Mouse (Mus musculus) heart, postnatal 0 days (tissue): ENCODE data around the gene Cd163l1. TPM values are rescaled to one million over a fixed set of nuclear protein-coding genes. Genes with fewer than 3 reads are reported as not detected.

Experiments used
- ATAC-seq: fragments of 200-750 bp; cut with Nextera tagmentation; 2 replicates; pipeline ENCODE4 v1.8.0; 2017; ENCODE audit warnings: low read depth, moderate number of reproducible peaks, moderate library complexity; ENCODE audit not compliant: insufficient read depth
- DNase-seq: peaks from one replicate; pipeline ENCODE4 v3.0.0-alpha.2; 2016; ENCODE audit warnings: low spot score
- H3K27ac ChIP-seq: fragments of 300-500 bp; sonication (generic); 2 replicates; pipeline ENCODE4 v1.5.1; 2014; ENCODE audit warnings: low read depth, mild to moderate bottlenecking
- H3K27me3 ChIP-seq: fragments of 300-500 bp; sonication (generic); 2 replicates; pipeline ENCODE4 v1.6.1; 2014; ENCODE audit warnings: low read length, mixed read lengths; ENCODE audit not compliant: control insufficient read depth, insufficient read depth
- H3K36me3 ChIP-seq: fragments of 300-500 bp; sonication (generic); replicated peaks from 2 replicates; pipeline ENCODE4 v1.6.1; 2014; ENCODE audit warnings: low read length, mixed read lengths; ENCODE audit not compliant: control insufficient read depth, insufficient read depth
- H3K4me1 ChIP-seq: fragments of 300-500 bp; sonication (generic); 2 replicates; pipeline ENCODE4 v1.6.1; 2014; ENCODE audit warnings: antibody characterized with exemption; ENCODE audit not compliant: control insufficient read depth, insufficient read depth
- H3K4me2 ChIP-seq: fragments of 300-500 bp; sonication (generic); 2 replicates; pipeline ENCODE4 v1.6.1; 2014; ENCODE audit warnings: low read depth, mild to moderate bottlenecking, low read length, moderate library complexity
- H3K4me3 ChIP-seq: fragments of 300-500 bp; sonication (generic); 2 replicates; pipeline ENCODE4 v1.5.1; 2014; ENCODE audit warnings: low read depth, low read length
- H3K9ac ChIP-seq: fragments of 300-500 bp; sonication (generic); replicated peaks from 2 replicates; pipeline ENCODE4 v1.6.1; 2014; ENCODE audit warnings: low read depth, low read length, mixed read lengths
- H3K9me3 ChIP-seq: fragments of 300-500 bp; sonication (generic); replicated peaks from 2 replicates; pipeline ENCODE4 v1.6.1; 2016; ENCODE audit warnings: low read length; ENCODE audit not compliant: control insufficient read depth
- CTCF ChIP-seq: IDR thresholded peaks from 2 replicates; pipeline ENCODE4 v1.5.1; 2016; ENCODE audit warnings: antibody characterized with exemption, control low read depth, low read depth
- EP300 ChIP-seq: IDR thresholded peaks from 2 replicates; pipeline ENCODE4 v1.6.1; 2016; ENCODE audit warnings: antibody characterized with exemption, low read depth
- WGBS: fragments of 180-500 bp; shearing (Covaris S2); extraction: QIAGEN DNeasy Blood & Tissue Kit; methylation state at CpG from one replicate; pipeline ENCODE4 v1.1.7; 2014; 5-methylcytosine and 5-hydroxymethylcytosine counted together
- polyA plus RNA-seq: library from polyadenylated mRNA; unstranded; fragments of >200 nt; fragmentation: Nextera tagmentation; extraction: Ambion mirVana; gene quantifications from 2 replicates; pipeline ENCODE4 v1.2.1, GENCODE M21; 2015
- total RNA-seq: library from RNA; depleted of rRNA; stranded (reverse); fragments of >200 nt; gene quantifications from 2 replicates; pipeline ENCODE4 v1.2.3, GENCODE M21; 2014; ENCODE audit warnings: low replicate concordance

Gene Cd163l1
- total and polyA plus RNA-seq, 2 experiments from 2014 or later, result not detected

DNA sequence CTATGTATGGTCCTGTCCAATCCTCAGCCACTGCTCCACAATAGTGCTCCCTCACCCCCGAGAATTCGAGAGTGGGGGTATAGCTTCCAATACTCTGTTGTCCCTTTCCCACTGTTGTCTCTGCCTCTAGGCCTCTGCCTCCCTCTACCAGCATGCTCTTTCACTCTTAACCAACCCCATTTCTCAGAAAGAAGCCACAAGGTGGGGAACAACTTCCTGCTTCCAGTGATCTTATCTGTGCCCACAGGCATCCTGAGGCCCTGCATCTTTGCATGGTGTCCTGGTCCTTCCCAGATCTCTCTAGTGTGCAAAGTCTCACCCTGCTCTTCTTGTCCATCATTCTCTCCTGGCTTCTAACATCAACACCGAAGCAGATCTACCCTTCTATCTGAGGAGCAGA lies 11.2 kb upstream of the Cd163l1 start:
- Histone ChIP-seq H3K9ac (no peak overlapping the region), H3K9me3 (no peaks in the 10 kb centered on the region), H3K36me3 (no peaks in the 10 kb centered on the region), H3K4me2 (no peak overlapping the region), H3K4me3 (no peak overlapping the region), H3K4me1 (no peaks in the 10 kb centered on the region), H3K27me3 (no peaks in the 10 kb centered on the region), H3K27ac (no peak overlapping the region)
- WGBS, result 64% methylated on average over 3 of the region's 3 CpGs
- no peak for TF ChIP-seq CTCF
- TF ChIP-seq EP300, result no peak
- no peak for ATAC-seq
- no peak for DNase-seq

DNA sequence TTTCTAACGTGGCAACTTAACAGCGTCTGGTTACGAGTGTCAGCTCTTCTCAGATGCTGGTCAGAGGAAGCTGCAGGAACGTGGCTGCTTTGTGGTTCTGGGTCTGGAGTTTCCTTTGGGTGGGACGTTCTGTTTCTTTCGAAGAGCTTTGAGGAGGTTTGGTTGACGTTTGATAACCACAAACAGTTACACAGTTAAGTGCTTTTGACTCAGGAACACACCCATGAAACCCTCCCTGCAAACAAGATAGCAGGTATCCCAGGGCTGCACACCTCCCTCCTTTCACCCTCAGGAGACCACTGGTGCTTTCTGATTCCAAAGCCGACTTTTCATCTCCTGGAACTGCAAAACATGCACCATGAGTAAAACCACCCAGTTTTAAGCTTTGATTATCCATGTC lies 9.9 kb upstream of the Cd163l1 start:
- no peak overlapping the region for H3K27ac ChIP-seq
- no peak overlapping the region for H3K9ac ChIP-seq
- H3K36me3 ChIP-seq, result no peaks in the 10 kb centered on the region
- 56% methylated on average over 8 of the region's 8 CpGs for WGBS
- no peaks in the 10 kb centered on the region for H3K4me1 ChIP-seq
- no peak for ATAC-seq
- no peak for TF ChIP-seq EP300
- TF ChIP-seq CTCF, result no peak
- no peak for DNase-seq
- no peak overlapping the region for H3K4me2 ChIP-seq
- no peaks in the 10 kb centered on the region for H3K27me3 ChIP-seq
- H3K9me3 ChIP-seq, result no peaks in the 10 kb centered on the region
- H3K4me3 ChIP-seq, result no peak overlapping the region

- H3K4me2 ChIP-seq, result no peak overlapping the region
- WGBS, result 62% methylated on average over 3 of the region's 3 CpGs
- ATAC-seq (no peak), DNase-seq (no peak)
- no peaks in the 10 kb centered on the region for H3K27me3 ChIP-seq
- no peaks in the 10 kb centered on the region for H3K9me3 ChIP-seq
- H3K4me1 ChIP-seq, result no peaks in the 10 kb centered on the region
- H3K9ac ChIP-seq, result no peak overlapping the region
- H3K36me3 ChIP-seq, result no peaks in the 10 kb centered on the region
- TF ChIP-seq CTCF (no peak), EP300 (no peak)
- no peak overlapping the region for H3K4me3 ChIP-seq
- H3K27ac ChIP-seq, result no peak overlapping the region
Observed at GRCm38 (mm10) chr7:140208677-140209076, 9.4 kb upstream of the Cd163l1 start.

DNA sequence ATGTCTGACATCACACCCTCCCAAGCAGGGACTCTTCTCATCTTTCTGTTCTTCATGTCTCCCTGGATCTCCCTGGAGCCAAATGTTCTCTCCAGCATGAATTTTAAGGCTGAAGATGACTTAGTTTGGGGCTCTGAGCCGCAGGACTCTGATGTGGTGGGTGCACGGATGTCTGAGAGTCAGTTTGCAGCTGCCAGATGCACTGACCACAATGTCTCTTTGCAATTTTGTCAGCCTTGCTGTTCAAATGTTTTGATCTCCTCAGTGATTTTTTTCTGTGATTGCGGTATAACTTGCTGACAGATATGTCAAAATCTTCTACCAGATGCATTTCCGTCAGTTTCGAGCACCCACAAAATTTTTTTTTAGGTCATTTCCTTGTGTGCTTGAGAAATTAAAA lies 4.2 kb upstream of the Cd163l1 start:
- ATAC-seq, result no peak

DNA sequence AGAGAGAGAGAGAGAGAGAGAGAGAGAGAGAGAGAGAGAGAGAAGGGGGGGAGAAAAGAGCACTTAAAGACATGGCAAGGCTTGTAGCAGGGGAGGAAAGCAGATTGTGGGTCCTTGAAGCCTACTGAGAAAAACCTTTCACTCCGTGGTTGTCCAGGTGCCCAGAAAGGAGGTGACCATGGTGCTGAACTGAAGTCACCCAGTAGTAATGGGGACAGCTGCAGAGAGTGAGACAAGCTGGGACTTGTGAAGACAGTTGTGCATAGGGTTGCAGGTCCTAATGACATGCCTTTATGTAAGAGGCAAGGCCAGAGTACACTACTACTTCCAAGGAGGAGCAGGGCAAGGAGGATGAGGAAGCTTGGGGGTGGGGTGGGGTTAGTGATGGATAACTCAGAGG lies 1.2 kb downstream of the Cd163l1 start:
- WGBS, result 13% methylated on average over 1 of the region's 1 CpGs
- Histone ChIP-seq H3K27me3 (no peaks in the 10 kb centered on the region), H3K4me3 (no peak overlapping the region), H3K27ac (no peak overlapping the region), H3K36me3 (no peaks in the 10 kb centered on the region), H3K4me1 (no peaks in the 10 kb centered on the region), H3K9ac (no peak overlapping the region), H3K9me3 (no peaks in the 10 kb centered on the region), H3K4me2 (no peak overlapping the region)
- DNase-seq (no peak), ATAC-seq (no peak)
- TF ChIP-seq CTCF (no peak), EP300 (no peak)

More for the DNA sequence above, 4.2 kb upstream of the Cd163l1 start:
- Histone ChIP-seq H3K4me3 (no peak overlapping the region), H3K36me3 (no peaks in the 10 kb centered on the region), H3K9me3 (no peaks in the 10 kb centered on the region), H3K4me2 (no peak overlapping the region), H3K27ac (no peak overlapping the region), H3K27me3 (no peaks in the 10 kb centered on the region), H3K9ac (no peak overlapping the region), H3K4me1 (no peaks in the 10 kb centered on the region)
- DNase-seq, result no peak
- WGBS, result 67% methylated on average over 5 of the region's 5 CpGs
- TF ChIP-seq CTCF (no peak), EP300 (no peak)

DNA sequence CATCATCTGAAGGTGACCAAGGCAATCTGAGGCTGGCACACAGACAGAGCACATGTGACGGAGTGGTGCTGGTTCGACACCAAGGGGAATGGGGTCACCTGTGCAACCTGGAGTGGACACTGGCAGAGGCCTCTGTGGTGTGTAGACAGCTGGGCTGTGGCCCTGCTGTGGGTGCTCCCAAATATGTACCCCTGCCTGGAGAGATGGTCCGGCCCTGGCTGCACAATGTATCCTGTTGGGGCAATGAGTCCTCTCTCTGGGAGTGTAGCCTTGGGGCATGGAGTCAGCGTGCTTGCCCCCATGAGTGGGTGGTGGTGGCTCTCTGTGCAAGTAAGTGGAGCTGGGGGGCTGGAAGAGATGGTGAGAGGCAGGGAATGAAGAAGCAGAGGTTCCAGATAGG lies 2.3 kb downstream of the Cd163l1 start:
- Histone ChIP-seq H3K4me1 (no peaks in the 10 kb centered on the region), H3K27ac (no peak overlapping the region), H3K36me3 (no peaks in the 10 kb centered on the region), H3K27me3 (no peaks in the 10 kb centered on the region), H3K4me3 (no peak overlapping the region), H3K4me2 (no peak overlapping the region), H3K9ac (no peak overlapping the region), H3K9me3 (no peaks in the 10 kb centered on the region)
- DNase-seq (no peak), ATAC-seq (no peak)
- 76% methylated on average over 4 of the region's 4 CpGs for WGBS
- no peak for TF ChIP-seq CTCF
- TF ChIP-seq EP300, result no peak
